Comparison of ENCODE assay signal across 25 mouse cellular contexts in the genomic region with DNA sequence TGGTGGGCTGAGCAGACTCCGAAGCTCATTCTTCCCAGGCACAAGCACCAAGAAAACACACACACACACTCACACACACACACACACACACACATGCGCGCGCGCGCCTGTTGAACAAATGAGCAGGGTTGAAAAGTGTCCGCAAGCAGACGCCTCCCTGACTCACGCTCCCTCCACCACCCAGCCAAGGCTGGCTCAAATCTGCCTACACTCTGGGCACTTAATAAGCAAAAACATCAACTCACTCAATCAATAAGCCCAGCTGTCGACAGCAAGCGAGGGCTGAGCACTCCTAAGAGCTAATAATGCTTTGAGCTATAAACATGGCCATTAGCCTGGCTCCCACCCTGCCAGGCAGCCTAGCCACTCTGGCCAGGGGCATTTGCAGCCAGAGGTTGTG. TPM values are rescaled to one million over a fixed set of nuclear protein-coding genes. Genes with fewer than 3 reads are reported as not detected.
DNase-seq lines count a peak whose midpoint lies in the region; ATAC-seq and TF ChIP-seq lines count a peak whose summit lies in the region.
"Had no signal": no experiment of that assay in that cellular context is flagged by ENCODE, and none has a peak within 500 bp of the region (broad histone marks: within the 10 kb centered on the region; RNA-seq: fewer than 3 reads in every experiment).

No protein-coding gene starts in this region.

- ATAC-seq in lung, embryonic 14.5 days (ENCODE audit: insufficient read depth) = no peak
- no peak for ATAC-seq in limb, embryonic 11.5 days (ENCODE audit: insufficient number of reproducible peaks, low FRiP score, low TSS enrichment, low read depth)
- ATAC-seq: intestine, postnatal 0 days had no signal

- no peak for TF ChIP-seq CTCF in lung, embryonic 14.5 days (IDR thresholded peaks at IDR 0.05; ENCODE audit: low read depth)
- no peak for TF ChIP-seq CTCF in lung, adult 2 months (IDR thresholded peaks at IDR 0.05; ENCODE audit: insufficient read depth, low read length)

- 43% methylated on average over 11 of the region's 11 CpGs for WGBS in lung, embryonic 14.5 days
- WGBS in lung, adult 2 months = 59% methylated on average over 11 of the region's 11 CpGs
- 65% methylated on average over 11 of the region's 11 CpGs for WGBS in limb, embryonic 11.5 days

- no peaks in the 10 kb centered on the region for H3K27me3 ChIP-seq in lung, embryonic 14.5 days (ENCODE audit: insufficient read depth, low read length)
- H3K27me3 ChIP-seq in limb, embryonic 11.5 days (ENCODE audit: control insufficient read depth, insufficient read depth, low read length) = 0 out of 2 replicates have a peak, but pooled peaks cover 2% of the 10 kb centered on the region
- H3K27me3 ChIP-seq: embryonic facial prominence, embryonic 12.5 days; hindbrain, embryonic 15.5 days; stomach, embryonic 15.5 days had no signal

- H3K9me3 ChIP-seq in lung, embryonic 14.5 days (ENCODE audit: low read depth, low read length) = no peaks in the 10 kb centered on the region
- no peaks in the 10 kb centered on the region for H3K9me3 ChIP-seq in limb, embryonic 11.5 days (ENCODE audit: control insufficient read depth, low read length)
- H3K9me3 ChIP-seq: embryonic facial prominence, embryonic 12.5 days; hindbrain, embryonic 15.5 days; limb, embryonic 13.5 days; neural tube, embryonic 12.5 days; stomach, embryonic 15.5 days had no signal

- no peak for TF ChIP-seq POLR2A in lung, adult 2 months (IDR thresholded peaks at IDR 0.05; ENCODE audit: borderline replicate concordance, extremely low read depth, low read depth, low read length)

- H3K4me2 ChIP-seq in lung, embryonic 14.5 days = no peak overlapping the region
- H3K4me2 ChIP-seq in limb, embryonic 11.5 days (ENCODE audit: low read depth, severe bottlenecking) = no peak overlapping the region
- H3K4me2 ChIP-seq: embryonic facial prominence, embryonic 12.5 days; hindbrain, embryonic 15.5 days; limb, embryonic 13.5 days; neural tube, embryonic 12.5 days; stomach, embryonic 15.5 days had no signal

- intact Hi-C loops in gastrocnemius, postnatal 36 days (cut with DNase I) = no loop called here

- no peak overlapping the region for H3K27ac ChIP-seq in lung, embryonic 14.5 days (ENCODE audit: low read depth)
- H3K27ac ChIP-seq in limb, embryonic 11.5 days (replicated peaks; ENCODE audit: low read depth, low read length) = no peak overlapping the region
- H3K27ac ChIP-seq: embryonic facial prominence, embryonic 12.5 days; hindbrain, embryonic 15.5 days; limb, embryonic 13.5 days; liver, embryonic 14.5 days; neural tube, embryonic 12.5 days; stomach, embryonic 15.5 days had no signal

- no peak overlapping the region for H3K4me3 ChIP-seq in lung, embryonic 14.5 days (ENCODE audit: low read depth, low read length)
- H3K4me3 ChIP-seq in lung, adult 2 months (replicated peaks; ENCODE audit: extremely low read depth, low read depth, low read length) = no peak overlapping the region
- no peak overlapping the region for H3K4me3 ChIP-seq in limb, embryonic 11.5 days (ENCODE audit: low read depth, low read length)
- H3K4me3 ChIP-seq: embryonic facial prominence, embryonic 12.5 days; erythroblast, embryonic 14.5 days; hindbrain, embryonic 15.5 days; limb, embryonic 13.5 days; neural tube, embryonic 12.5 days; stomach, embryonic 15.5 days had no signal

- no peak overlapping the region for H3K9ac ChIP-seq in lung, embryonic 14.5 days
- H3K9ac ChIP-seq in limb, embryonic 11.5 days (ENCODE audit: low read length) = no peak overlapping the region
- H3K9ac ChIP-seq: embryonic facial prominence, embryonic 12.5 days; hindbrain, embryonic 15.5 days; limb, embryonic 13.5 days; liver, embryonic 14.5 days; neural tube, embryonic 12.5 days; stomach, embryonic 15.5 days had no signal

- no peaks in the 10 kb centered on the region for H3K4me1 ChIP-seq in lung, embryonic 14.5 days (ENCODE audit: insufficient read depth)
- no peaks in the 10 kb centered on the region for H3K4me1 ChIP-seq in lung, adult 2 months (ENCODE audit: control insufficient read depth, insufficient read depth, low read length)
- no peaks in the 10 kb centered on the region for H3K4me1 ChIP-seq in limb, embryonic 11.5 days (ENCODE audit: control insufficient read depth, insufficient read depth, low read length)
- H3K4me1 ChIP-seq: embryonic facial prominence, embryonic 12.5 days; limb, embryonic 13.5 days; neural tube, embryonic 12.5 days; stomach, embryonic 15.5 days had no signal

- peak; percentile 14 for DNase-seq in embryo, embryonic 11 days
- no peak for DNase-seq in embryo, embryonic 9.5 days (ENCODE audit: extremely low spot score)
- DNase-seq in lung, embryonic 14.5 days = peak; percentile 24
- no peak for DNase-seq in lung, adult 2 months
- peak; percentile 9 for DNase-seq in embryo, embryonic 11.5 days (ENCODE audit: low read depth, low spot score)
- DNase-seq in limb, embryonic 11.5 days (ENCODE audit: low spot score) = peak; percentile 23
- DNase-seq in gastrocnemius, postnatal 36 days = no peak
- no peak for DNase-seq in ovary, postnatal 10 days (ENCODE audit: low spot score)
- DNase-seq: adrenal gland, postnatal 36 days; cerebellum, adult 18-20 months; cerebellum, postnatal 25 days; gastrocnemius, postnatal 25 days; lung, postnatal 10 days; thymus, adult 18-20 months had no signal

- H3K36me3 ChIP-seq in lung, embryonic 14.5 days (ENCODE audit: insufficient read depth) = no peaks in the 10 kb centered on the region
- no peaks in the 10 kb centered on the region for H3K36me3 ChIP-seq in limb, embryonic 11.5 days (ENCODE audit: control insufficient read depth, insufficient read depth, low read length)
- H3K36me3 ChIP-seq: embryonic facial prominence, embryonic 12.5 days; G1E; hindbrain, embryonic 15.5 days; limb, embryonic 13.5 days; neural tube, embryonic 12.5 days; stomach, embryonic 15.5 days had no signal

RNA-seq across cellular contexts. Expression of a gene that starts 18.5 kb away (rescaled TPM):
- polyA plus RNA-seq in lung, embryonic 14.5 days (2014; fragmentation: Nextera tagmentation; extraction: Ambion mirVana) = 0.33 and 0.38 TPM in 2 replicates
- polyA plus RNA-seq in lung, adult 2 months (2012; rRNA removed) = 0.22 TPM in 1 of 2 replicates, not detected in the other
- 0.32 and 0.38 TPM in 2 replicates for polyA plus RNA-seq in limb, embryonic 11.5 days (2014; fragmentation: Nextera tagmentation; extraction: Ambion mirVana)
- not detected for total RNA-seq in gastrocnemius, postnatal 36 days (2021)
- total RNA-seq: G1E; megakaryocyte progenitor cell, adult 5-6 weeks; monocyte, adult 5-6 weeks had no signal
- polyA plus RNA-seq: erythroblast, embryonic 14.5 days; G1E had no signal

Comparison
In these comparisons a context has a peak if more than half of its experiments do, and no peak if none do; other contexts are left out.
1. DNase-seq: peak in embryo, embryonic 11 days (single experiment), lung, embryonic 14.5 days (single experiment), embryo, embryonic 11.5 days (single experiment) and limb, embryonic 11.5 days (single experiment); none in embryo, embryonic 9.5 days (single experiment), lung, adult 2 months (single experiment), gastrocnemius, postnatal 36 days (0 of 2) and ovary, postnatal 10 days (single experiment).